Mouse (Mus musculus): Measurements from ENCODE around the gene Tomm5. TPM values are rescaled to one million over a fixed set of nuclear protein-coding genes. Genes with fewer than 3 reads are reported as not detected.

Tomm5 gene
- polyA plus RNA-seq (2015; fragmentation: Nextera tagmentation; extraction: Ambion mirVana): 159 and 163 TPM in 2 replicates

GRCm38 (mm10) chr4:45107601-45108277 is at the start of gene Tomm5:
Gene Tomm5 (minus strand): TSS chr4:45108114.
- Histone ChIP-seq H3K36me3 (peaks cover 21% of the 10 kb centered on the region), H3K27me3 (peaks cover 6% of the 10 kb centered on the region; the same call in 1 of the 2 replicates), H3K9ac (peak within 1 kb of the TSS; percentile 97), H3K4me2 (peak within 1 kb of the TSS; percentile 89), H3K27ac (peak within 1 kb of the TSS; percentile 62), H3K4me1 (replicated peaks) (peaks cover 13% of the 10 kb centered on the region), H3K9me3 (no peaks in the 10 kb centered on the region), H3K4me3 (peak within 1 kb of the TSS; percentile 96)
- ATAC-seq (ENCODE audit: low FRiP score): peak; percentile 97
- WGBS: under 1% methylated on average over 39 of the region's 39 CpGs

- Histone ChIP-seq H3K9me3 (no peaks in the 10 kb centered on the region), H3K4me1 (replicated peaks) (no peaks in the 10 kb centered on the region), H3K9ac (no peak overlapping the region), H3K27ac (no peak overlapping the region), H3K36me3 (no peaks in the 10 kb centered on the region), H3K4me2 (no peak overlapping the region), H3K4me3 (no peak overlapping the region), H3K27me3 (no peaks in the 10 kb centered on the region)
- WGBS: 86% methylated on average over 3 of the region's 3 CpGs
- ATAC-seq (ENCODE audit: low FRiP score): no peak
Measured at GRCm38 (mm10) chr4:45156433-45156832, 48.5 kb upstream of the Tomm5 start.

- Histone ChIP-seq H3K4me2 (no peak overlapping the region), H3K4me1 (replicated peaks) (peaks cover 20% of the 10 kb centered on the region), H3K27ac (peak overlapping the region; percentile 70; the same call in 1 of the 2 replicates), H3K27me3 (no peaks in the 10 kb centered on the region), H3K4me3 (no peak overlapping the region), H3K9ac (peak overlapping the region; percentile 49), H3K36me3 (no peaks in the 10 kb centered on the region), H3K9me3 (no peaks in the 10 kb centered on the region)
- peak; percentile 46; the same call in 1 of the 2 replicates for ATAC-seq (ENCODE audit: low FRiP score)
- WGBS: 46% methylated on average over 8 of the region's 8 CpGs
Measured at GRCm38 (mm10) chr4:45143005-45143404, 35.1 kb upstream of the Tomm5 start.

- peak overlapping the region; percentile 49; the same call in 1 of the 2 replicates for H3K9ac ChIP-seq
- no peaks in the 10 kb centered on the region for H3K9me3 ChIP-seq
- no peaks in the 10 kb centered on the region for H3K27me3 ChIP-seq
- no peaks in the 10 kb centered on the region for H3K36me3 ChIP-seq
- H3K4me1 ChIP-seq (replicated peaks): peaks cover 20% of the 10 kb centered on the region
- peak overlapping the region; percentile 15; the same call in 1 of the 2 replicates for H3K4me2 ChIP-seq
- 40% methylated on average over 11 of the region's 11 CpGs for WGBS
- no peak overlapping the region for H3K4me3 ChIP-seq
- peak overlapping the region; percentile 70; the same call in 1 of the 2 replicates for H3K27ac ChIP-seq
- peak; percentile 74 for ATAC-seq (ENCODE audit: low FRiP score)
Measured at GRCm38 (mm10) chr4:45142411-45142810, 34.5 kb upstream of the Tomm5 start.

- ATAC-seq (ENCODE audit: low FRiP score): no peak
- Histone ChIP-seq H3K27me3 (no peaks in the 10 kb centered on the region), H3K4me3 (no peak overlapping the region), H3K4me1 (replicated peaks) (peaks cover 20% of the 10 kb centered on the region), H3K4me2 (no peak overlapping the region), H3K9ac (0 out of 2 replicates have a peak overlapping the region, but pooled peaks have one; percentile 15), H3K36me3 (no peaks in the 10 kb centered on the region), H3K27ac (no peak overlapping the region), H3K9me3 (no peaks in the 10 kb centered on the region)
- WGBS: 74% methylated on average over 5 of the region's 5 CpGs
Measured at GRCm38 (mm10) chr4:45141835-45142234, 33.9 kb upstream of the Tomm5 start.

- Histone ChIP-seq H3K4me2 (no peak overlapping the region), H3K27me3 (no peaks in the 10 kb centered on the region), H3K4me3 (no peak overlapping the region), H3K36me3 (no peaks in the 10 kb centered on the region), H3K9ac (no peak overlapping the region), H3K27ac (no peak overlapping the region), H3K4me1 (replicated peaks) (peaks cover 9% of the 10 kb centered on the region), H3K9me3 (no peaks in the 10 kb centered on the region)
- ATAC-seq (ENCODE audit: low FRiP score): no peak
- WGBS: 76% methylated on average over 4 of the region's 4 CpGs
Measured at GRCm38 (mm10) chr4:45137636-45138035, 29.7 kb upstream of the Tomm5 start.

GRCm38 (mm10) chr4:45134471-45134870 is 26.6 kb upstream of the Tomm5 start:
- Histone ChIP-seq H3K9me3 (no peaks in the 10 kb centered on the region), H3K4me2 (no peak overlapping the region), H3K4me1 (replicated peaks) (no peaks in the 10 kb centered on the region), H3K36me3 (no peaks in the 10 kb centered on the region), H3K4me3 (no peak overlapping the region), H3K27me3 (no peaks in the 10 kb centered on the region), H3K9ac (no peak overlapping the region), H3K27ac (no peak overlapping the region)
- no peak for ATAC-seq (ENCODE audit: low FRiP score)
- WGBS: 85% methylated on average over 8 of the region's 8 CpGs

GRCm38 (mm10) chr4:45131021-45131420 is 23.1 kb upstream of the Tomm5 start:
- Histone ChIP-seq H3K27ac (no peak overlapping the region), H3K36me3 (no peaks in the 10 kb centered on the region), H3K9me3 (no peaks in the 10 kb centered on the region), H3K9ac (no peak overlapping the region), H3K27me3 (no peaks in the 10 kb centered on the region), H3K4me3 (no peak overlapping the region), H3K4me2 (no peak overlapping the region), H3K4me1 (replicated peaks) (no peaks in the 10 kb centered on the region)
- no peak for ATAC-seq (ENCODE audit: low FRiP score)
- 75% methylated on average over 4 of the region's 4 CpGs for WGBS

GRCm38 (mm10) chr4:45121311-45121710 is 13.4 kb upstream of the Tomm5 start:
- H3K4me2 ChIP-seq: no peak overlapping the region
- H3K9ac ChIP-seq: no peak overlapping the region
- no peak for ATAC-seq (ENCODE audit: low FRiP score)
- H3K4me1 ChIP-seq (replicated peaks): no peaks in the 10 kb centered on the region
- no peak overlapping the region for H3K27ac ChIP-seq
- 92% methylated on average over 11 of the region's 11 CpGs for WGBS
- H3K9me3 ChIP-seq: no peaks in the 10 kb centered on the region
- no peak overlapping the region for H3K4me3 ChIP-seq
- no peaks in the 10 kb centered on the region for H3K27me3 ChIP-seq
- no peaks in the 10 kb centered on the region for H3K36me3 ChIP-seq

GRCm38 (mm10) chr4:45108456-45109110 is 669 bp upstream of the Tomm5 start:
- WGBS: 75% methylated on average over 8 of the region's 8 CpGs
- Histone ChIP-seq H3K36me3 (peaks cover 13% of the 10 kb centered on the region), H3K9ac (no peak overlapping the region), H3K4me2 (no peak overlapping the region), H3K27ac (no peak overlapping the region), H3K9me3 (no peaks in the 10 kb centered on the region), H3K4me3 (no peak overlapping the region), H3K4me1 (replicated peaks) (peaks cover 13% of the 10 kb centered on the region), H3K27me3 (peaks cover 8% of the 10 kb centered on the region; the same call in 1 of the 2 replicates)
- 0 out of 2 replicates have a peak, but pooled peaks have one; percentile 19 for ATAC-seq (ENCODE audit: low FRiP score)

GRCm38 (mm10) chr4:45107066-45107465 is 848 bp downstream of the Tomm5 start:
- H3K27me3 ChIP-seq: 0 out of 2 replicates have a peak, but pooled peaks cover 3% of the 10 kb centered on the region
- peak overlapping the region; percentile 89 for H3K4me2 ChIP-seq
- peaks cover 13% of the 10 kb centered on the region for H3K4me1 ChIP-seq (replicated peaks)
- peak overlapping the region; percentile 97 for H3K9ac ChIP-seq
- peak overlapping the region; percentile 96 for H3K4me3 ChIP-seq
- WGBS: 8% methylated on average over 4 of the region's 4 CpGs
- H3K9me3 ChIP-seq: no peaks in the 10 kb centered on the region
- no peak for ATAC-seq (ENCODE audit: low FRiP score)
- H3K36me3 ChIP-seq: peaks cover 27% of the 10 kb centered on the region
- H3K27ac ChIP-seq: no peak overlapping the region

- H3K27me3 ChIP-seq: 0 out of 2 replicates have a peak, but pooled peaks cover 3% of the 10 kb centered on the region
- peaks cover 34% of the 10 kb centered on the region for H3K36me3 ChIP-seq
- no peak overlapping the region for H3K4me3 ChIP-seq
- WGBS: 76% methylated on average over 5 of the region's 5 CpGs
- no peak for ATAC-seq (ENCODE audit: low FRiP score)
- H3K9me3 ChIP-seq: no peaks in the 10 kb centered on the region
- peak overlapping the region; percentile 89 for H3K4me2 ChIP-seq
- peaks cover 13% of the 10 kb centered on the region for H3K4me1 ChIP-seq (replicated peaks)
- no peak overlapping the region for H3K9ac ChIP-seq
- H3K27ac ChIP-seq: no peak overlapping the region
Measured at GRCm38 (mm10) chr4:45106409-45106808, 1.5 kb downstream of the Tomm5 start.

Data from hindbrain, embryonic 13.5 days (tissue).